Mouse (Mus musculus): ENCODE results near the gene Gm17124.
"Not testable (repeated sequence)": the region's sequence is repeated elsewhere in the genome, so short reads cannot be mapped to it uniquely, and the experiment has no call there.

Gm17124 gene

DNA sequence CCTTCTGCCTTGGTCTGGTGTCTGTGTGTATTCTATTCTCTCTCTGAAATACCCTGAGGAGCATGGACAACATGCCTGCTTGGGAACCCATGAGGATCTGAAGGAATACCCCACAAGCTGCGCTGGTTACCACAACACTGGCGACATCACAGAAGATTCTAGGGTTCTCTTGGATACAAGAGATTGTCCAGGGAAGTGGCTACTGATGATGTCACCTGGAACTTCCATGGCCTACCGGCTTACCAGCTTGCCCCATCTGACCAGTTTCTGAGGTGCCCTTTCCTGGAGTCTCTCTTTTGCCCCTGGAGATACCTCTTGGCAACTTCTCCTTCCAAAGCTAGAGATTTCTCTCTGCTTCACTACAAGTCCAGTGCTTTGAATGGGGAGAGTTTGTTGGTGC is at the start of gene Gm17124:
Gene Gm17124 (minus strand): TSS at position 101 of the 400 bp plus-strand sequence.
- DNase-seq, result not testable (repeated sequence)

- not testable (repeated sequence) for DNase-seq
Measured at GRCm38 (mm10) chr14:42641817-42642216, 42.1 kb upstream of the Gm17124 start, which contains the start of gene Gm3633. Gene Gm3633, minus strand, starts transcription at chr14:42641917.

Data from thymus, postnatal 25 days (tissue).